Mouse (Mus musculus) olfactory bulb, adult 2 months (tissue): ENCODE measurements around the gene Gnb1l. TPM values are rescaled to one million over a fixed set of nuclear protein-coding genes. Genes with fewer than 3 reads are reported as not detected.

ENCODE experiments used
- H3K27ac ChIP-seq: fragments of 200-500 bp; 2 replicates; pipeline ENCODE4 v1.5.1; 2012; ENCODE audit warnings: low read depth, low read length; ENCODE audit not compliant: insufficient read depth
- H3K4me1 ChIP-seq: fragments of 200-500 bp; 2 replicates; pipeline ENCODE4 v1.6.1; 2012; ENCODE audit warnings: low read length; ENCODE audit not compliant: control insufficient read depth, insufficient read depth
- H3K4me3 ChIP-seq: fragments of 200-500 bp; 2 replicates; pipeline ENCODE4 v1.5.1; 2012; ENCODE audit warnings: mild to moderate bottlenecking, low read depth, low read length, moderate library complexity; ENCODE audit not compliant: insufficient read depth
- CTCF ChIP-seq: fragments of 200-500 bp; IDR thresholded peaks from 2 replicates; pipeline ENCODE4 v1.5.1; 2012; ENCODE audit warnings: low read depth, mild to moderate bottlenecking, low read length, moderate library complexity; ENCODE audit not compliant: insufficient read depth
- POLR2A ChIP-seq: fragments of 200-500 bp; IDR thresholded peaks from 2 replicates; pipeline ENCODE4 v1.6.1; 2012; ENCODE audit warnings: mild to moderate bottlenecking, low read depth, low read length, moderate library complexity; ENCODE audit not compliant: insufficient read depth
- WGBS: fragments of 180-500 bp; shearing (Covaris S2); methylation state at CpG from one replicate; pipeline ENCODE4 v1.1.7; 2018; 5-methylcytosine and 5-hydroxymethylcytosine counted together
- polyA plus RNA-seq: library from polyadenylated mRNA; stranded (reverse); fragments of >200 nt; gene quantifications from 2 replicates; pipeline ENCODE4 v1.2.4, GENCODE M21; 2012; ENCODE audit warnings: low replicate concordance; ENCODE audit not compliant: missing spikeins, insufficient read depth, insufficient read length

Gnb1l gene
- polyA plus RNA-seq, result not detected in 2 replicates

- TF ChIP-seq CTCF (no peak), POLR2A (peak; percentile 96)
- WGBS, result under 1% methylated on average over 51 of the region's 51 CpGs
- peaks cover 11% of the 10 kb centered on the region; the same call in 1 of the 2 replicates for H3K4me1 ChIP-seq
- H3K27ac ChIP-seq, result peak within 1 kb of the TSS; percentile 89
- peak within 1 kb of the TSS; percentile 65 for H3K4me3 ChIP-seq
Observed at GRCm38 (mm10) chr16:18498558-18498990, at the start of gene Gnb1l, which contains the start of gene Rtl10. Gene Gnb1l, plus strand, starts transcription at chr16:18498713. Gene Rtl10, plus strand, starts transcription at chr16:18498901.

- Histone ChIP-seq H3K27ac (no peak overlapping the region), H3K4me1 (peaks cover 41% of the 10 kb centered on the region), H3K4me3 (no peak overlapping the region)
- no peak for TF ChIP-seq CTCF
- TF ChIP-seq POLR2A, result no peak
- 98% methylated on average over 4 of the region's 4 CpGs for WGBS
Observed at GRCm38 (mm10) chr16:18449005-18449404, 49.5 kb upstream of the Gnb1l start.

- WGBS, result 49% methylated on average over 9 of the region's 9 CpGs
- peaks cover 53% of the 10 kb centered on the region for H3K4me1 ChIP-seq
- H3K4me3 ChIP-seq, result no peak overlapping the region
- TF ChIP-seq CTCF, result no peak
- H3K27ac ChIP-seq, result peak overlapping the region; percentile 39
Observed at GRCm38 (mm10) chr16:18451486-18452181, 46.9 kb upstream of the Gnb1l start.

GRCm38 (mm10) chr16:18452361-18452862, 46.1 kb upstream of the Gnb1l start:
- WGBS, result 54% methylated on average over 8 of the region's 8 CpGs
- TF ChIP-seq CTCF, result no peak
- Histone ChIP-seq H3K27ac (0 out of 2 replicates have a peak overlapping the region, but pooled peaks have one; percentile 39), H3K4me1 (peaks cover 52% of the 10 kb centered on the region), H3K4me3 (no peak overlapping the region)

- Histone ChIP-seq H3K27ac (no peak overlapping the region), H3K4me3 (no peak overlapping the region), H3K4me1 (peaks cover 55% of the 10 kb centered on the region)
- TF ChIP-seq CTCF (no peak), POLR2A (no peak)
- WGBS, result 72% methylated on average over 5 of the region's 5 CpGs
Observed at GRCm38 (mm10) chr16:18453846-18454245, 44.7 kb upstream of the Gnb1l start.

GRCm38 (mm10) chr16:18455407-18455806, 43.1 kb upstream of the Gnb1l start:
- H3K4me1 ChIP-seq, result peaks cover 62% of the 10 kb centered on the region
- H3K4me3 ChIP-seq, result no peak overlapping the region
- H3K27ac ChIP-seq, result no peak overlapping the region
- WGBS, result 67% methylated on average over 6 of the region's 6 CpGs
- no peak for TF ChIP-seq CTCF
- no peak for TF ChIP-seq POLR2A

GRCm38 (mm10) chr16:18458661-18459060, 39.9 kb upstream of the Gnb1l start:
- peaks cover 53% of the 10 kb centered on the region for H3K4me1 ChIP-seq
- no peak overlapping the region for H3K4me3 ChIP-seq
- peak overlapping the region; percentile 79 for H3K27ac ChIP-seq
- TF ChIP-seq POLR2A, result no peak
- TF ChIP-seq CTCF, result no peak

- peaks cover 50% of the 10 kb centered on the region for H3K4me1 ChIP-seq
- no peak for TF ChIP-seq CTCF
- no peak for TF ChIP-seq POLR2A
- H3K27ac ChIP-seq, result peak overlapping the region; percentile 79
- H3K4me3 ChIP-seq, result no peak overlapping the region
- 12% methylated on average over 12 of the region's 12 CpGs for WGBS
Observed at GRCm38 (mm10) chr16:18459335-18459954, 39.1 kb upstream of the Gnb1l start.

- no peak overlapping the region for H3K4me3 ChIP-seq
- 12% methylated on average over 11 of the region's 11 CpGs for WGBS
- TF ChIP-seq CTCF, result no peak
- TF ChIP-seq POLR2A, result no peak
Observed at GRCm38 (mm10) chr16:18459955-18460370, 38.5 kb upstream of the Gnb1l start.

More at GRCm38 (mm10) chr16:18459955-18460370, 38.5 kb upstream of the Gnb1l start:
- peaks cover 52% of the 10 kb centered on the region for H3K4me1 ChIP-seq
- H3K27ac ChIP-seq, result peak overlapping the region; percentile 79
